Mouse (Mus musculus) adrenal gland, postnatal 36 days (tissue): ENCODE measurements around the gene Itga10. TPM values are rescaled to one million over a fixed set of nuclear protein-coding genes. Genes with fewer than 3 reads are reported as not detected.
"Not testable (repeated sequence)": the region's sequence is repeated elsewhere in the genome, so short reads cannot be mapped to it uniquely, and the experiment has no call there.

Experiments used
- DNase-seq, 2 experiments: peaks; one replicate each; pipeline ENCODE4 v3.0.0; 2021; ENCODE audit warnings: mixed read lengths in 1 of 2
- total RNA-seq, 2 experiments: library from RNA; stranded (reverse); gene quantifications; 2 replicates each; pipeline ENCODE4 v1.2.3; 2021

Itga10 gene
- total RNA-seq, 2 experiments from 2014 or later = 1.3 to 2.3 TPM

- no peak for DNase-seq
Observed at GRCm38 (mm10) chr3:96680269-96680956, 35.0 kb downstream of the Itga10 start.

GRCm38 (mm10) chr3:96683496-96683895 lies 38.1 kb downstream of the Itga10 start:
- DNase-seq = no peak

- DNase-seq = peak; percentile 48 to 75
Observed at GRCm38 (mm10) chr3:96684151-96684821, 38.9 kb downstream of the Itga10 start.

GRCm38 (mm10) chr3:96684822-96685156 lies 39.4 kb downstream of the Itga10 start:
- DNase-seq = peak; percentile 21 to 25

- not testable (repeated sequence) for DNase-seq
Observed at GRCm38 (mm10) chr3:96686057-96686456, 40.7 kb downstream of the Itga10 start.

GRCm38 (mm10) chr3:96688854-96689253 lies 43.5 kb downstream of the Itga10 start:
- DNase-seq = no peak

- no peak for DNase-seq
Observed at GRCm38 (mm10) chr3:96690298-96690697, 44.9 kb downstream of the Itga10 start.

- DNase-seq = peak in 1 of 2 experiments; percentile 29
Observed at GRCm38 (mm10) chr3:96692506-96692905, 47.1 kb downstream of the Itga10 start.

GRCm38 (mm10) chr3:96693579-96693978 lies 48.2 kb downstream of the Itga10 start:
- DNase-seq = no peak

- peak; percentile 92 to 95 for DNase-seq
Observed at GRCm38 (mm10) chr3:96696198-96696765, 50.9 kb downstream of the Itga10 start, which contains the start of gene Pias3. Pias3 (plus strand) TSS chr3:96696384.

GRCm38 (mm10) chr3:96696766-96697732 lies 51.7 kb downstream of the Itga10 start:
- peak; percentile 95 to 98 for DNase-seq

GRCm38 (mm10) chr3:96698993-96699690 lies 53.8 kb downstream of the Itga10 start:
- no peak for DNase-seq

- peak in 1 of 2 experiments; percentile 54 for DNase-seq
Observed at GRCm38 (mm10) chr3:96700376-96700775, 55.0 kb downstream of the Itga10 start.

- DNase-seq = no peak
Observed at GRCm38 (mm10) chr3:96701003-96701402, 55.6 kb downstream of the Itga10 start.

- DNase-seq = peak; percentile 37 to 47
Observed at GRCm38 (mm10) chr3:96704778-96705177, 59.4 kb downstream of the Itga10 start.

GRCm38 (mm10) chr3:96706217-96706616 lies 60.8 kb downstream of the Itga10 start:
- no peak for DNase-seq

- DNase-seq = no peak
Observed at GRCm38 (mm10) chr3:96706984-96707383, 61.6 kb downstream of the Itga10 start.

- DNase-seq = peak; percentile 88 to 94
Observed at GRCm38 (mm10) chr3:96707903-96708683, 62.7 kb downstream of the Itga10 start, which contains the start of gene Nudt17. Nudt17 (minus strand) TSS chr3:96708562.

GRCm38 (mm10) chr3:96708684-96709064 lies 63.3 kb downstream of the Itga10 start:
- DNase-seq = no peak
